Mouse (Mus musculus): Measurements from ENCODE around the gene Usp17ld. TPM values are rescaled to one million over a fixed set of nuclear protein-coding genes. Genes with fewer than 3 reads are reported as not detected.
"Not testable (repeated sequence)": the region's sequence is repeated elsewhere in the genome, so short reads cannot be mapped to it uniquely, and the experiment has no call there.

The Usp17ld gene
- total RNA-seq (2021), result not detected

DNA sequence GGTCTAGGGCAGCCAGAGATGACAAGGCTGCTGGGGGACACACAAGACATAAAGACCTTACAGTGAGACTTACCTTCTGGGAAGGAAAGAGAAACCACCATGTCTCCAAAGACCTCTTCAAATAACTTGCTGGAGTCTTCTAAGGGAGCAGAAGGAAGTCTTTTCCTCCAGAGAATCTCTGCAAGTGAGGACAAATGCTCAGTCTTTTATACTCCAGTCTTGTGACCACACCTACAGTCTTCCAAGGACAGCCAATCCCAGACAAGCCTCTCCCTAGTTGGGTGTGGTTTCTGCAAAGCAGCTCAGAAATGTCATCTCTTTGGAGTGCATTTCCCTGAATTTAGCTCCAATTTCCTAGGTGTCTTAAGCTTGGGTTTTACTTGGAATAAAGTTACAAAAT is at the start of gene Usp17ld:
TSS of gene Usp17ld (minus strand) at position 101 of the 400 bp plus-strand sequence.
- DNase-seq; intact Hi-C loops (cut with DNase I): not testable (repeated sequence)

DNA sequence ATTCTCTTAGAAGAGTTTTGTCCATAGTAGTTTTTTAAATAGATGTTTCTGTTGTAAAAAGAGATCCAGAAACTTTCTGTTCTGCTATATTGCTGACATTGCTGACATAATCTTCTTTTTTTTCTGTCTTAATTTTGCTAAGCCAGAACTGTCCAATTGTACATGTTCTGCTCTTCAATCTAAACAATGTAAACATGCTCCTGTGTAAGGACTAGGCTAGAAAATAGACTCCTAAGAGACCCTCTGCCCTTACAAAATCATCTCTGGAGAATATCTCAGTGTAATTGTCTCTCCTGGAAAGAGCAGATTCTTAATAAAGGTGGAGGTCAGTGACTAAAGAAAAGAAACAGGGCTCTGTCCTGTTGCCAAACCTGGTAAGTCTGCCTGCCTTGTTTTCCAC is 35.6 kb downstream of the Usp17ld start, which contains the start of gene Olfr594:
TSS of gene Olfr594 (plus strand) at position 301 of the 400 bp plus-strand sequence.
- intact Hi-C loops (cut with DNase I), result no loop called here
- no peak for DNase-seq

DNA sequence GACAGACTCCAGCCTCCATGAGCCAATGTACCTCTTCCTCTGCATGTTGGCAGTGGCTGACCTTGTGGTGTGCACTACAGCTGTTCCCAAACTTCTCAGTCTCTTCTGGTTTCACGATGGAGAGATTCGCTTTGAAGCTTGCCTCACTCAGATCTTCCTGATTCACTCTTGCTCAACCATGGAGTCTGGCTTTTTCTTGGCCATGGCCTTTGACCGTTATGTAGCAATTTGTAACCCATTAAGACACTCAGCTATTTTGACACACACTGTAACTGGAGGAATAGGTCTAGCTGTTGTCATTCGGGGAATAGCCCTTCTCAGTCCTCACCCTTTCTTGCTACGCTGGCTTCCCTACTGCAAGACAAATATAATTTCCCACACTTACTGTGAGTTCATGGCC is 40.3 kb downstream of the Usp17ld start:
- intact Hi-C loops (cut with DNase I); DNase-seq: not testable (repeated sequence)

DNA sequence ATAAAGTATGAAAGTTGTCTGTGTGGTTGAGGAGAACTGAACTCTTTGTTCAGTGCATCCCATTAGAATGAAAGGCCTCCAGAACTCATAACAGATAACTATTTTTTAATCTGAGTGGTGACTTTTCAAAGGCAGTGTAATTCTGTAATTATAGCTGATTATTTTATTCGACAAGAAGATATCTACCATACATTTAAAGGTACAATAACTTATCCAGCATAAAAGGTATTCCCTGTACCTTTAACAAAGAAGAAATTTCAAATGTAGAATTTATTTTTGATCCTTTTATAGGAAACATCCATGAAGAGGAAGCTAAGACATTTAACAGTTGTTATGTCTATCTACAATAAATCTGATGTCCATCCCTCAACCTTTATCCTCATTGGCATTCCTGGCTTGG is 40.7 kb downstream of the Usp17ld start, which contains the start of gene Olfr593:
TSS of gene Olfr593 (plus strand) at position 301 of the 400 bp plus-strand sequence.
- intact Hi-C loops (cut with DNase I), result no loop called here
- no peak for DNase-seq

Small RNA genes lying within 50 kb of the gene (microRNA-seq; reads per million reads assigned to microRNA genes)
- gene Gm23550, result not detected
- gene Gm25171, result not detected

Other genes with a start within 250 kb of the Usp17ld start
- not detected for gene Olfr582, start 214.5 kb downstream of the Usp17ld start, total RNA-seq (2021)
- not detected for gene Olfr583, start 201.2 kb downstream of the Usp17ld start, total RNA-seq (2021)
- not detected for gene Olfr584, start 170.6 kb downstream of the Usp17ld start, total RNA-seq (2021)
- not detected for gene Olfr585, start 154.8 kb downstream of the Usp17ld start, total RNA-seq (2021)
- not detected for gene Olfr586, start 126.9 kb downstream of the Usp17ld start, total RNA-seq (2021)
- gene Olfr588-ps1, start 111.6 kb downstream of the Usp17ld start, total RNA-seq (2021), result not detected
- not detected for gene Olfr589, start 96.1 kb downstream of the Usp17ld start, total RNA-seq (2021)
- gene Olfr591, start 74.2 kb downstream of the Usp17ld start, total RNA-seq (2021), result not detected
- not detected for gene Olfr592, start 67.7 kb downstream of the Usp17ld start, total RNA-seq (2021)
- gene Olfr593, start 40.6 kb downstream of the Usp17ld start, total RNA-seq (2021), result not detected
- not detected for gene Olfr594, start 35.5 kb downstream of the Usp17ld start, total RNA-seq (2021)
- not detected for gene Olfr596, start 53.1 kb upstream of the Usp17ld start, total RNA-seq (2021)
- not detected for gene Olfr597, start 63.8 kb upstream of the Usp17ld start, total RNA-seq (2021)
- not detected for gene Olfr598, start 71.1 kb upstream of the Usp17ld start, total RNA-seq (2021)
- gene Olfr599, start 83.4 kb upstream of the Usp17ld start, total RNA-seq (2021), result not detected
- not detected for gene Olfr600, start 97.2 kb upstream of the Usp17ld start, total RNA-seq (2021)
- gene Olfr601, start 110.2 kb upstream of the Usp17ld start, total RNA-seq (2021), result not detected
- not detected for gene Olfr603, start 133.7 kb upstream of the Usp17ld start, total RNA-seq (2021)
- not detected for gene Usp17lc, start 162.6 kb upstream of the Usp17ld start, total RNA-seq (2021)
- not detected for gene Olfr605, start 192.9 kb upstream of the Usp17ld start, total RNA-seq (2021)
- not detected for gene Olfr606, start 196.5 kb upstream of the Usp17ld start, total RNA-seq (2021)
- not detected for gene Olfr607, start 211.6 kb upstream of the Usp17ld start, total RNA-seq (2021)
- gene Olfr608, start 217.4 kb upstream of the Usp17ld start, total RNA-seq (2021), result not detected
- gene Olfr609, start 245.6 kb upstream of the Usp17ld start, total RNA-seq (2021), result not detected

Data from left cerebral cortex, postnatal 4 days (tissue).